Mouse (Mus musculus): ENCODE results near the gene 4930568D16Rik. TPM values are rescaled to one million over a fixed set of nuclear protein-coding genes. Genes with fewer than 3 reads are reported as not detected.

The 4930568D16Rik gene
- total and polyA plus RNA-seq, 3 experiments = not detected

- no peak overlapping the region for H3K27ac ChIP-seq (ENCODE audit: insufficient read depth, low read depth)
- H3K27me3 ChIP-seq (replicated peaks) = no peaks in the 10 kb centered on the region
- H3K9me3 ChIP-seq (replicated peaks; ENCODE audit: low read length) = no peaks in the 10 kb centered on the region
- in situ Hi-C loops (cut with MboI; ENCODE audit: low pct_ligation_motif_present, low pct_unique_long_range_greater_than_20kb, low sequenced_read_pairs) (no loop called here), dilution Hi-C loops (cut with MboI; ENCODE audit: extremely low pct_ligation_motif_present, extremely low pct_unique_long_range_greater_than_20kb, low sequenced_read_pairs) (no loop called here)
- H3K4me1 ChIP-seq (ENCODE audit: control insufficient read depth in 1 of 2, insufficient read depth in 2 of 2) = peaks cover 0 to 11% of the 10 kb centered on the region in 2 experiments; a peak in 2 of 4 replicates
- H3K79me2 ChIP-seq (replicated peaks; ENCODE audit: control insufficient read depth, extremely low read depth, insufficient read depth, poor library complexity, severe bottlenecking) = no peaks in the 10 kb centered on the region
- DNase-seq (ENCODE audit: extremely low read depth) = no peak
- H3K4me2 ChIP-seq (ENCODE audit: insufficient read depth, low read depth, poor library complexity, severe bottlenecking) = no peak overlapping the region
- no peaks in the 10 kb centered on the region for H3K36me3 ChIP-seq (replicated peaks in 1 of 2; ENCODE audit: control insufficient read depth in 1 of 2, insufficient read depth in 1 of 2, low read length in 1 of 2)
- no peak overlapping the region for H3K9ac ChIP-seq (ENCODE audit: insufficient read depth, low read depth)
- TF ChIP-seq BHLHE40 (IDR thresholded peaks at IDR 0.05; ENCODE audit: low read depth, low read length) (no peak), CHD1 (IDR thresholded peaks at IDR 0.05; ENCODE audit: low read depth, low read length) (no peak)
- no peak overlapping the region for H3K4me3 ChIP-seq (replicated peaks in 1 of 3; ENCODE audit: low read depth in 2 of 3, low read length in 2 of 3, poor library complexity in 1 of 3)
Observed at GRCm38 (mm10) chr2:35314300-35314699, 53.2 kb downstream of the 4930568D16Rik start.

- in situ Hi-C loops (cut with MboI; ENCODE audit: low pct_ligation_motif_present, low pct_unique_long_range_greater_than_20kb, low sequenced_read_pairs) (no loop called here), dilution Hi-C loops (cut with MboI; ENCODE audit: extremely low pct_ligation_motif_present, extremely low pct_unique_long_range_greater_than_20kb, low sequenced_read_pairs) (no loop called here)
- no peak overlapping the region for H3K27ac ChIP-seq (ENCODE audit: insufficient read depth, low read depth)
Observed at GRCm38 (mm10) chr2:35309906-35310493, 57.5 kb downstream of the 4930568D16Rik start.

GRCm38 (mm10) chr2:35308166-35308565 lies 59.4 kb downstream of the 4930568D16Rik start:
- dilution Hi-C loops (cut with MboI; ENCODE audit: extremely low pct_ligation_motif_present, extremely low pct_unique_long_range_greater_than_20kb, low sequenced_read_pairs) = no loop called here
- no peaks in the 10 kb centered on the region for H3K9me3 ChIP-seq (replicated peaks; ENCODE audit: low read length)
- TF ChIP-seq POLR2A (IDR thresholded peaks at IDR 0.05; ENCODE audit: low read depth, low read length) (no peak), ZMIZ1 (IDR thresholded peaks at IDR 0.05; ENCODE audit: low read depth, low read length) (no peak), SIN3A (IDR thresholded peaks at IDR 0.05; ENCODE audit: low read length) (no peak), ZNF384 (IDR thresholded peaks at IDR 0.05; ENCODE audit: low read depth, low read length) (no peak), HCFC1 (IDR thresholded peaks at IDR 0.05; ENCODE audit: low read depth, low read length) (no peak), ZC3H11A (IDR thresholded peaks at IDR 0.05; ENCODE audit: low read depth, low read length) (no peak), RCOR1 (conservative IDR thresholded peaks at IDR 0.05; ENCODE audit: low read depth, low read length) (no peak), IRF4 (IDR thresholded peaks at IDR 0.05; ENCODE audit: low read depth, low read length) (no peak), ELF1 (IDR thresholded peaks at IDR 0.05; ENCODE audit: low read depth, low read length) (no peak), TCF12 (IDR thresholded peaks at IDR 0.05; ENCODE audit: low read depth, low read length) (no peak), CTCF (conservative IDR thresholded peaks at IDR 0.05 in 1 of 2, IDR thresholded peaks at IDR 0.05 in 1 of 2; ENCODE audit: low read depth in 2 of 2, low read length in 2 of 2) (no peak), NELFE (IDR thresholded peaks at IDR 0.05; ENCODE audit: low read depth, low read length) (no peak), CHD2 (IDR thresholded peaks at IDR 0.05; ENCODE audit: low read length) (no peak), RAD21 (IDR thresholded peaks at IDR 0.05; ENCODE audit: low read depth, low read length) (no peak), MAFK (IDR thresholded peaks at IDR 0.05; ENCODE audit: insufficient replicate concordance, low read length) (no peak), CHD1 (IDR thresholded peaks at IDR 0.05; ENCODE audit: low read depth, low read length) (no peak), EP300 (IDR thresholded peaks at IDR 0.05; ENCODE audit: low read length) (no peak)
- H3K4me3 ChIP-seq (replicated peaks in 1 of 3; ENCODE audit: low read depth in 2 of 3, low read length in 2 of 3, poor library complexity in 1 of 3) = no peak overlapping the region
- H3K27me3 ChIP-seq (replicated peaks) = no peaks in the 10 kb centered on the region
- H3K36me3 ChIP-seq (replicated peaks in 1 of 2; ENCODE audit: control insufficient read depth in 1 of 2, insufficient read depth in 1 of 2, low read length in 1 of 2) = peaks cover 3 to 29% of the 10 kb centered on the region in 2 experiments
- no peak for DNase-seq (ENCODE audit: extremely low read depth)
- no peak overlapping the region for H3K27ac ChIP-seq (ENCODE audit: insufficient read depth, low read depth)
- no peak overlapping the region for H3K9ac ChIP-seq (ENCODE audit: insufficient read depth, low read depth)
- in situ Hi-C loops (cut with MboI; ENCODE audit: low pct_ligation_motif_present, low pct_unique_long_range_greater_than_20kb, low sequenced_read_pairs) = no loop called here
- H3K79me2 ChIP-seq (replicated peaks; ENCODE audit: control insufficient read depth, extremely low read depth, insufficient read depth, poor library complexity, severe bottlenecking) = no peaks in the 10 kb centered on the region
- peaks cover 3 to 16% of the 10 kb centered on the region in 2 experiments; a peak in 3 of 4 replicates for H3K4me1 ChIP-seq (ENCODE audit: control insufficient read depth in 1 of 2, insufficient read depth in 2 of 2)
- H3K4me2 ChIP-seq (ENCODE audit: insufficient read depth, low read depth, poor library complexity, severe bottlenecking) = no peak overlapping the region

More at GRCm38 (mm10) chr2:35309906-35310493, 57.5 kb downstream of the 4930568D16Rik start:
- H3K79me2 ChIP-seq (replicated peaks; ENCODE audit: control insufficient read depth, extremely low read depth, insufficient read depth, poor library complexity, severe bottlenecking) = no peaks in the 10 kb centered on the region
- peaks cover 3 to 18% of the 10 kb centered on the region in 2 experiments; a peak in 3 of 4 replicates for H3K4me1 ChIP-seq (ENCODE audit: control insufficient read depth in 1 of 2, insufficient read depth in 2 of 2)
- H3K27me3 ChIP-seq (replicated peaks) = no peaks in the 10 kb centered on the region
- TF ChIP-seq CHD1 (IDR thresholded peaks at IDR 0.05; ENCODE audit: low read depth, low read length) (no peak), EP300 (IDR thresholded peaks at IDR 0.05; ENCODE audit: low read length) (0 out of 2 replicates have a peak, but pooled peaks have one; percentile 41), JUN (IDR thresholded peaks at IDR 0.05; ENCODE audit: insufficient read depth, low read depth, low read length) (peak; percentile 32; the same call in 1 of the 2 replicates), MYC (IDR thresholded peaks at IDR 0.05; ENCODE audit: low read depth, low read length) (no peak)
- H3K36me3 ChIP-seq (replicated peaks in 1 of 2; ENCODE audit: control insufficient read depth in 1 of 2, insufficient read depth in 1 of 2, low read length in 1 of 2) = peaks cover 3 to 15% of the 10 kb centered on the region in 2 experiments
- H3K9ac ChIP-seq (ENCODE audit: insufficient read depth, low read depth) = no peak overlapping the region
- peak; percentile 15 for DNase-seq (ENCODE audit: extremely low read depth)
- H3K4me2 ChIP-seq (ENCODE audit: insufficient read depth, low read depth, poor library complexity, severe bottlenecking) = no peak overlapping the region
- H3K4me3 ChIP-seq (replicated peaks in 1 of 3; ENCODE audit: low read depth in 2 of 3, low read length in 2 of 3, poor library complexity in 1 of 3) = no peak overlapping the region
- H3K9me3 ChIP-seq (replicated peaks; ENCODE audit: low read length) = no peaks in the 10 kb centered on the region

Data from CH12.LX (cell line).